Comparison of ENCODE assay signal across 8 mouse cellular contexts in the genomic region with DNA sequence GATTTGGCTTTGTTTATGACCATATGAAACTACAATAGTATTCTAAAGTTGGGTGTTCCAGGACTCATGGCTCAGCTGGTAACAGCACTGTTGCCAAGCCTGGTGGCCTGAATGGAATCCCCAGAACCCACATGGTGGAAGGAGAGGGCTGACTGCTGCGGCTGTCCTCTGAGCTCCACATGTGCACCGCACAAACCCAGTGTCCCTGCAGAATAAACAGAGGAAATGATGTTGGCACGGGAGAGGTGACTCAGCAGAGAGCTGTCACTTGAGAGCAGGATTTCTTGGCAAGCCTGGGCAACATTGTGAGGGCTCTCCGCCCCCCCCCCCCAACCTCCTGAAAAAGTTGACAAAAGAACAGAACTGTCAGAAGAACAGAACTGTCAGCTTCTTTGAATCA. TPM values are rescaled to one million over a fixed set of nuclear protein-coding genes. Genes with fewer than 3 reads are reported as not detected.
DNase-seq lines count a peak whose midpoint lies in the region.

No protein-coding gene starts in this region.

- DNase-seq in cerebellum, adult 18-20 months, result peak; percentile 14 to 23
- DNase-seq in cerebellum, adult 9-10 months, result no peak
- peak; percentile 13 to 33 for DNase-seq in right cerebral cortex, adult 2 months (ENCODE audit: low spot score in 2 of 2)
- no peak for DNase-seq in right cerebral cortex, postnatal 25 days
- DNase-seq in heart, postnatal 10 days, result peak; percentile 54 to 62
- DNase-seq in lung, postnatal 25 days (ENCODE audit: low spot score), result peak; percentile 85
- DNase-seq in cerebellum, adult 8-10 months, result no peak
- DNase-seq in retina, postnatal 1 day, result no peak

- intact Hi-C loops in heart, postnatal 10 days (cut with DNase I), result no loop called here

RNA-seq across cellular contexts. Expression of gene Eya3, which starts 14.1 kb away (rescaled TPM):
- 10 to 100 TPM; 33.4 to 41.1 TPM for total RNA-seq in heart, postnatal 10 days (2021)

Comparison
In these comparisons a context has a peak if more than half of its experiments do, and no peak if none do; other contexts are left out.
1. DNase-seq: peak in cerebellum, adult 18-20 months (2 of 2), right cerebral cortex, adult 2 months (2 of 2), heart, postnatal 10 days (2 of 2) and lung, postnatal 25 days (single experiment); none in cerebellum, adult 9-10 months (single experiment), right cerebral cortex, postnatal 25 days (single experiment), cerebellum, adult 8-10 months (single experiment) and retina, postnatal 1 day (single experiment).